Mouse (Mus musculus): Measurements from ENCODE around the gene Prrc2b.

GRCm38 (mm10) chr2:32218541-32219334 lies 67.9 kb downstream of the Prrc2b start:
- TF ChIP-seq CTCF (conservative IDR thresholded peaks at IDR 0.05; ENCODE audit: insufficient read depth, insufficient read length, low read depth, low read length) (no peak), POLR2A (IDR thresholded peaks at IDR 0.05; ENCODE audit: low read depth, low read length) (no peak)

Measured in kidney, adult 2 months (tissue).